Mouse (Mus musculus) intestine, embryonic 15.5 days (tissue): Measurements from ENCODE around the gene Timp2. TPM values are rescaled to one million over a fixed set of nuclear protein-coding genes. Genes with fewer than 3 reads are reported as not detected.

Experiments
- ATAC-seq: fragments of 200-750 bp; cut with Nextera tagmentation; 2 replicates; pipeline ENCODE4 v1.8.0; 2017; ENCODE audit warnings: moderate TSS enrichment, moderate library complexity
- H3K27ac ChIP-seq: fragments of 300-500 bp; sonication (generic); 2 replicates; pipeline ENCODE4 v1.5.1; 2015; ENCODE audit warnings: mild to moderate bottlenecking, inconsistent platforms
- H3K27me3 ChIP-seq: fragments of 300-500 bp; sonication (generic); replicated peaks from 2 replicates; pipeline ENCODE4 v1.6.1; 2015; ENCODE audit warnings: inconsistent platforms
- H3K36me3 ChIP-seq: fragments of 300-500 bp; sonication (generic); 2 replicates; pipeline ENCODE4 v1.6.1; 2015; ENCODE audit warnings: inconsistent platforms
- H3K4me1 ChIP-seq: fragments of 300-500 bp; sonication (generic); replicated peaks from 2 replicates; pipeline ENCODE4 v1.6.1; 2015; ENCODE audit warnings: inconsistent platforms
- H3K4me2 ChIP-seq: fragments of 300-500 bp; sonication (generic); replicated peaks from 2 replicates; pipeline ENCODE4 v1.6.1; 2015; ENCODE audit warnings: mild to moderate bottlenecking, inconsistent platforms
- H3K4me3 ChIP-seq: fragments of 300-500 bp; sonication (generic); replicated peaks from 2 replicates; pipeline ENCODE4 v1.5.1; 2015; ENCODE audit warnings: inconsistent platforms
- H3K9ac ChIP-seq: fragments of 300-500 bp; sonication (generic); 2 replicates; pipeline ENCODE4 v1.6.1; 2015; ENCODE audit warnings: inconsistent platforms
- H3K9me3 ChIP-seq: fragments of 300-500 bp; sonication (generic); 2 replicates; pipeline ENCODE4 v1.6.1; 2016; ENCODE audit warnings: inconsistent platforms
- WGBS: fragments of 180-500 bp; shearing (Covaris S2); methylation state at CpG from one replicate; pipeline ENCODE4 v1.1.7; 2015; 5-methylcytosine and 5-hydroxymethylcytosine counted together
- polyA plus RNA-seq: library from polyadenylated mRNA; unstranded; fragments of >200 nt; fragmentation: Nextera tagmentation; extraction: Ambion mirVana; gene quantifications from 2 replicates; pipeline ENCODE4 v1.2.1, GENCODE M21; 2015

Gene Timp2
- 58.8 and 60.2 TPM in 2 replicates for polyA plus RNA-seq

GRCm38 (mm10) chr11:118355640-118356039, at the start of gene Timp2:
Timp2 (minus strand) TSS chr11:118355740.
- H3K27ac ChIP-seq: peak within 1 kb of the TSS; percentile 91
- WGBS: 48% methylated on average over 6 of the region's 6 CpGs
- H3K36me3 ChIP-seq: no peaks in the 10 kb centered on the region
- no peaks in the 10 kb centered on the region for H3K9me3 ChIP-seq
- H3K9ac ChIP-seq: peak within 1 kb of the TSS; percentile 95
- no peak; the same call in 1 of the 2 replicates for ATAC-seq
- peak within 1 kb of the TSS; percentile 81 for H3K4me3 ChIP-seq
- H3K4me1 ChIP-seq: peaks cover 21% of the 10 kb centered on the region
- no peaks in the 10 kb centered on the region for H3K27me3 ChIP-seq
- peak within 1 kb of the TSS; percentile 92 for H3K4me2 ChIP-seq

GRCm38 (mm10) chr11:118405311-118405710, 49.8 kb upstream of the Timp2 start:
- no peaks in the 10 kb centered on the region for H3K9me3 ChIP-seq
- no peaks in the 10 kb centered on the region for H3K27me3 ChIP-seq
- no peak for ATAC-seq
- peaks cover 44% of the 10 kb centered on the region for H3K4me1 ChIP-seq
- no peak overlapping the region for H3K9ac ChIP-seq
- peaks cover 13% of the 10 kb centered on the region for H3K36me3 ChIP-seq
- no peak overlapping the region for H3K4me3 ChIP-seq
- 93% methylated on average over 8 of the region's 8 CpGs for WGBS
- no peak overlapping the region for H3K27ac ChIP-seq
- H3K4me2 ChIP-seq: no peak overlapping the region

- ATAC-seq: no peak
- H3K27ac ChIP-seq: no peak overlapping the region
- H3K27me3 ChIP-seq: no peaks in the 10 kb centered on the region
- H3K36me3 ChIP-seq: peaks cover 13% of the 10 kb centered on the region
- H3K4me3 ChIP-seq: no peak overlapping the region
- no peaks in the 10 kb centered on the region for H3K9me3 ChIP-seq
- no peak overlapping the region for H3K9ac ChIP-seq
- H3K4me2 ChIP-seq: no peak overlapping the region
- H3K4me1 ChIP-seq: peaks cover 52% of the 10 kb centered on the region
- WGBS: 78% methylated on average over 6 of the region's 6 CpGs
Measured at GRCm38 (mm10) chr11:118403951-118404899, 48.7 kb upstream of the Timp2 start.

- no peak for ATAC-seq
- Histone ChIP-seq H3K27ac (no peak overlapping the region), H3K36me3 (peaks cover 13% of the 10 kb centered on the region), H3K27me3 (no peaks in the 10 kb centered on the region), H3K9ac (no peak overlapping the region), H3K4me3 (no peak overlapping the region), H3K4me1 (peaks cover 49% of the 10 kb centered on the region), H3K9me3 (no peaks in the 10 kb centered on the region), H3K4me2 (no peak overlapping the region)
- WGBS: 86% methylated on average over 2 of the region's 2 CpGs
Measured at GRCm38 (mm10) chr11:118403183-118403582, 47.6 kb upstream of the Timp2 start.

GRCm38 (mm10) chr11:118401760-118402280, 46.3 kb upstream of the Timp2 start, which contains the start of gene Lgals3bp:
Lgals3bp (minus strand) TSS chr11:118402092.
- peak within 1 kb of the TSS; percentile 53 for H3K9ac ChIP-seq
- H3K9me3 ChIP-seq: no peaks in the 10 kb centered on the region
- H3K4me3 ChIP-seq: peak within 1 kb of the TSS; percentile 37
- H3K27me3 ChIP-seq: no peaks in the 10 kb centered on the region
- H3K36me3 ChIP-seq: peaks cover 8% of the 10 kb centered on the region
- peaks cover 37% of the 10 kb centered on the region for H3K4me1 ChIP-seq
- 12% methylated on average over 7 of the region's 7 CpGs for WGBS
- ATAC-seq: peak; percentile 87
- H3K4me2 ChIP-seq: peak within 1 kb of the TSS; percentile 60
- H3K27ac ChIP-seq: peak within 1 kb of the TSS; percentile 95

- Histone ChIP-seq H3K4me1 (peaks cover 31% of the 10 kb centered on the region), H3K36me3 (peaks cover 9% of the 10 kb centered on the region), H3K9me3 (no peaks in the 10 kb centered on the region), H3K9ac (peak overlapping the region; percentile 53), H3K4me2 (peak overlapping the region; percentile 60), H3K4me3 (peak overlapping the region; percentile 37), H3K27ac (peak overlapping the region; percentile 95), H3K27me3 (no peaks in the 10 kb centered on the region)
- 62% methylated on average over 4 of the region's 4 CpGs for WGBS
- ATAC-seq: no peak; the same call in 1 of the 2 replicates
Measured at GRCm38 (mm10) chr11:118401195-118401594, 45.7 kb upstream of the Timp2 start.

GRCm38 (mm10) chr11:118400566-118400936, 45.0 kb upstream of the Timp2 start:
- Histone ChIP-seq H3K4me3 (peak overlapping the region; percentile 37), H3K9me3 (no peaks in the 10 kb centered on the region), H3K36me3 (peaks cover 13% of the 10 kb centered on the region), H3K9ac (peak overlapping the region; percentile 53), H3K4me2 (peak overlapping the region; percentile 60), H3K27me3 (no peaks in the 10 kb centered on the region), H3K4me1 (peaks cover 27% of the 10 kb centered on the region), H3K27ac (peak overlapping the region; percentile 95)
- peak; percentile 43 for ATAC-seq
- WGBS: 18% methylated on average over 6 of the region's 6 CpGs

GRCm38 (mm10) chr11:118399891-118400565, 44.5 kb upstream of the Timp2 start:
- Histone ChIP-seq H3K4me3 (peak overlapping the region; percentile 37), H3K27ac (peak overlapping the region; percentile 95), H3K36me3 (peaks cover 13% of the 10 kb centered on the region), H3K27me3 (no peaks in the 10 kb centered on the region), H3K9me3 (no peaks in the 10 kb centered on the region), H3K4me2 (peak overlapping the region; percentile 60), H3K4me1 (peaks cover 27% of the 10 kb centered on the region), H3K9ac (peak overlapping the region; percentile 53; the same call in 1 of the 2 replicates)
- 50% methylated on average over 5 of the region's 5 CpGs for WGBS
- ATAC-seq: peak; percentile 69

GRCm38 (mm10) chr11:118397806-118398530, 42.4 kb upstream of the Timp2 start:
- Histone ChIP-seq H3K36me3 (peaks cover 13% of the 10 kb centered on the region), H3K4me3 (no peak overlapping the region), H3K4me1 (peaks cover 27% of the 10 kb centered on the region), H3K27me3 (no peaks in the 10 kb centered on the region), H3K9ac (no peak overlapping the region), H3K4me2 (no peak overlapping the region), H3K27ac (no peak overlapping the region), H3K9me3 (no peaks in the 10 kb centered on the region)
- 90% methylated on average over 26 of the region's 26 CpGs for WGBS
- ATAC-seq: no peak

GRCm38 (mm10) chr11:118394538-118394937, 39.0 kb upstream of the Timp2 start:
- Histone ChIP-seq H3K9ac (no peak overlapping the region), H3K36me3 (peaks cover 16% of the 10 kb centered on the region), H3K4me3 (no peak overlapping the region), H3K9me3 (no peaks in the 10 kb centered on the region), H3K4me1 (peaks cover under 1% of the 10 kb centered on the region), H3K27me3 (no peaks in the 10 kb centered on the region), H3K27ac (no peak overlapping the region), H3K4me2 (no peak overlapping the region)
- WGBS: 67% methylated on average over 6 of the region's 6 CpGs
- no peak for ATAC-seq

GRCm38 (mm10) chr11:118393991-118394390, 38.5 kb upstream of the Timp2 start:
- ATAC-seq: no peak
- Histone ChIP-seq H3K9me3 (no peaks in the 10 kb centered on the region), H3K27me3 (no peaks in the 10 kb centered on the region), H3K4me2 (no peak overlapping the region), H3K27ac (no peak overlapping the region), H3K4me3 (no peak overlapping the region), H3K4me1 (no peaks in the 10 kb centered on the region), H3K36me3 (peaks cover 16% of the 10 kb centered on the region), H3K9ac (no peak overlapping the region)
- 78% methylated on average over 5 of the region's 5 CpGs for WGBS
